Mouse (Mus musculus): Measurements from ENCODE around the gene Ggps1.

Ggps1 gene

DNA sequence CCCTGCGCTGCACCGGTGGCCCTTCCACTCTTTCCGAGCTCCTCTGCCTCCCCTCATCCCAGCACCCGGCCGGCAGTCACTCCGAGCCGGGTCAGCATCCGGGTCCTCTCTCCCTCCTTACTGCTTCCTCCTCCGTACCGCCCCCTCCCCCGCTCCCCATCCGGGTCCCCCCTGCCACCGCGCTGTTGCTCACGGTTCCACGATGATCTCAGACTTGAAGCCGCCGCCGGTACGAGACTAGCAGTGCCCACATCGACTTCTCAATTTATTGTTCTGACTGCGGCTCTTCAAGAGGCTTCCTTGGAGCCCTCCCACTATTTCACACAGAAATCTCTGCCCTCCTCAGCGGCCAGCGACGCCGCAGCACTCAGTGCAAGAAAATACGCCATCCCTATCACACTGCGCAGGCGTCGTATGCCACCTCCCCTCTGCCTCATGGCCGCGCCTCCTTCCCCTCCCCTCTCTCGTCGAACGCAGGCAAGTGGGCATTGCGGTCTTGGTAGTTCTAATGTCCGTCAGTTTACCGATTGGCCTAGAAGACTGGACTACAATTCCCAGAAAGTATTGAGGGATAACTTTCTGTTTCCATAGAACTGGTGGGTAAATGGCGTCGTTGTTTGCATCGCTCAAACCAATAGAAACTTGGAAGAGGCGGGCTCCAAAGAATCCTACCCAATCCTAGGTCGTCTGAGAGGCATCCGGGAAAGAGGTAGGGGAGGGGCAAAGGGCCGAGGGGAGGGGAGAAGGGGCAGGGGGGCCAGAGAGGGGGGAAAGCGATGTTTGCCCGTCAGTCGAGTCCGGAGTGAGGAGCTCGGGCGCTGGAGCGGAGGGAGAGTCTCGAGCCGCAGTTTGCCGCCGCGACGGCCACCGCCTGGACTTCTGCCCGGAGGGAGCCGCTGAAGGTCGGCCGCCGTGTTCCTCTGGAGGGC is at the start of gene Ggps1, which contains the start of gene Arid4b:
Ggps1 (minus strand) TSS at position 476 of the 929 bp plus-strand sequence.
Arid4b (plus strand) TSS at position 220 of the 929 bp plus-strand sequence.
- DNase-seq: peak; percentile 99

DNA sequence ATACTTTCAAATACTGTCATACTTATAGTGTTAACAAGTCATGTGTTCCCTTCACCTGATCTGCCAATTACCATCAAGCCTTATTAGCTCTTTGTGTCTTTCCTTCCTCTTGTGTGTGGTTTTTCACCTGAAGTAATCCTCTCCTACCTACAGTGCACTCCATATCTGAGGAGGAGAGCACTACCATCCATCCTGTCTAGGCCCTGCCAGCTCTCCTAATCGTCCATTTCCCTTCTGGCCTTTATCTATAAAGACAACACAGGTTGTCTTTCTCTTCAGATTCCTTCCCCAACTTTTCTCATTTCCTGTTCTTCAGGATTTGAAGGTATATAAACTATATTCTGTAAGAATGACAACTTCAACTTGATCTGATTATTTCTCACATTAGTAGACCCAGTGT is 47.9 kb upstream of the Ggps1 start:
- DNase-seq: no peak

DNA sequence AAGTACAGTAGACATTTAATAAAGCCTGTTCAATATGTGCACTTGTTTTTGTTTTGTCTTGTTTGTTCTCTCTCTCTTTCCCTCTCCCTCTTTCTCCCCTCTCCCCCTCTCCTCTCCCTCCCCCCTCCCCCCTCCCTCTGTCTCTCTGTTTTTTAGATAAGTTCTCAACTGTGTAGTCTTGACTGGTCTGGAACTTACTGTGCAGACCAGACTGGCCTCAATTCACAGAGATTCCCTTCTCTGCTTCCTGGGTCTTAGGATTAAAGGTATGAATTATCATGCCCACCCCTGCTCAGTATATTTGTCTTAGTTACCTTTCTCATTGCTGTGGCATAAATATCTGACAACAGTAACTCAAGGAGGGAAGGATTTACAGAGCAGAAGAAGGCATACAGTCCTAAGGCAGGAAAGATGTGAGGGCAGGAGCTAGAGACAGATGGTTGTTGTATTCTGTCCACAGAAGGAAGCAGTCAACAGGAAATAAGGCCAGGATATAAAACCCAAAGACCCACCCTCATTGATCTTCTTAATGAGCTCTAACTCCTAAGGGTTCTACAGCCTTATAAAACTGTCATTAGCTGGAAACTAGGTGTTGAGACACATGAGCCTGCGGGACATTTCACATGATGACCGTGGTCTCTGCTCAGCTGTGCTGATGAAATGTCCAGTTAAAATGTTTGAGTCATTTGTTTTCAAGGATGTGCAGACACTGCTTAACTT is 47.0 kb upstream of the Ggps1 start:
- DNase-seq: no peak

DNA sequence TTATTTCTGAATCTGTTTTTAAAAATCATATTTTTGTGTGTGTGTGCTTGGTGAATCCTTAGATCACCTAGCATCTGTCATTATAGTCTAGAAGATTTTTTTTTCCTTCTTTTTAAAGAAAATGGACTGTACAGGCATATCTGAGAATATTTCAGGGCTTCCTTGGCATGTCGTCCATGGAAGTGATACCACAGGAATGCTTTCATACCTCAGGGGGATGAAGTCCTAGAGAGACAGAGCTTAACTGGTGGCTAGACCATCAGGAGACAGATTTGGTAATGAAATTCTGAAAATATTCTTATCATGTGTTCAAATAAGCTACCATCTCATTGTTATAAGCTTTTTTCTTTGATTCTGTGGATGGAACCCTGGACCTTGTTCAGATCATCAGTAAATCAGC is 39.7 kb upstream of the Ggps1 start:
- no peak for DNase-seq

DNA sequence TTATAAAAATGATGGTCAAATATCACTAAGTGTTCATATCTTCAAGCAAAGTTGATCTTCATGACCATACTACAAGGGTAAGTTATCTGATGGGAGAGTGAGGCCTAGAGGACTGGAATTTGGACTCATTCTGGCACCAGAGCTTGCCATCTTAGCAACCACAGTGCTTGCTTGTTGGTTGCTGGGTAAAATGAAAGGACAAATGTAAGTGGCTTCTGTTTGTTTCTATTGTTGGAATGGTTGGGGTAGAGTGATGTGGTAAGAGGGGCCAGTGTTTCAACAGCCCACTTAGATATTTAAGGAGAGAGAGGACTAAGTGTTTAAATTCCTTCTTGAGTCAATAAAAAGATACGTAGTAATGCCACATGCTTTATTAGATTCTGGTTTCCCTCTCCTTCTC is 25.4 kb upstream of the Ggps1 start:
- DNase-seq: no peak

- DNase-seq: no peak
Measured at GRCm38 (mm10) chr13:14075326-14075725, 12.0 kb upstream of the Ggps1 start.

GRCm38 (mm10) chr13:14074371-14074770 is 11.1 kb upstream of the Ggps1 start:
- DNase-seq: no peak

DNA sequence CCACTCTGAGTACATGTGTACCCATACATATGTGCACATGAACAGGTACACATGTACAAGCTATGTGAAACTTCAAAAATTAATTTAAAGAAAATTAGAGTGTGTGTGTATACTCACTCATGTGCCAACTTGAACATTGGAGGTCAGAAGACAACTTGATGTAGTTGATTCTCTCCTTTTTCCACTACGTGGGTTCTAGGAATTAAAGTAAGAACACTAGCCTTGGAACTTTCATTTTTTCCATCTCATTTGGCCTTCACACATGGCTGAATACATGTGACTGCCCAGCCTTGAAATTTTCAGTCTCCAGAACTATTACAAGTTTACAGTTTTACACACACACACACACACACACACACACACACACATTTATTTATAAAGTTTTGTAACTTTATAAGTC is 6.0 kb upstream of the Ggps1 start:
- no peak for DNase-seq

DNA sequence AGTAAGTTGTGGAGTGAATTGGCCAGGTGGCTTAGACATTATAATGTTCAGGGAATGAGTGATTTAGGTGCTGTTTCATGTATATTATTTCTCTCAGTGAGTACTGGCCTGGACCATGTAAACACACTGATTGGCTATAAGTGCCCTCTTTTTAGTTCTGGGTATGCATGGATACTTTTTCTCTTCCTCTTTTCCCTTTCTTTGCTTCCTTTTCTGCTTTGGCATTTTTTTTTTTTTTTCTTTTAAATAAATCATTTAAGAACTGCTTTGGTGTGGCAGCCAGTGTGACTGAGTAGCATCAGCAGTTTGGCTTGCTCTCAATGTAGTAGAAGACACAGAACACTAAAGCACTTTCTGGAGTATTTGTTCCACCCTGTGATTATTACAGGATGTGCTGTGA is 4.7 kb upstream of the Ggps1 start:
- no peak for DNase-seq

DNA sequence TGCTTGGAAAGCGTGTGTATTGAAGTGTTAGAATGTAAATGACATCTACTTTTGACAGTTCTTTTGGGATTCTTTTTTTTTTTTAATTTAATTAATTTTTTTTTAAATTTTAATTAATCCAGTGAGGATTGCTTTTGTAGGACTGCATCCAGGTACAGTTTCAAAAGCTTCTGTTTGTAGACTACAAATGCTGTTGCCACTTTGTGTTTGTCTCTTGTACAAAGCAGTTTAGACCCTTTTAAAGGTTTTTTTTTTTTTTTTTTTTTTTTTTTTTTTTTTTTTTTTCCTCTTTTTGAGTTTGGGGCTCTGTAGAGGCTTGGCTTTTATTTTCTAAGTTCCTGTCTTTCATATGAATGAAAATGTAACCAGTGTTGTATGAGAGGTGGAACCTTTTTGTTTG is 2.4 kb upstream of the Ggps1 start:
- no peak for DNase-seq

DNA sequence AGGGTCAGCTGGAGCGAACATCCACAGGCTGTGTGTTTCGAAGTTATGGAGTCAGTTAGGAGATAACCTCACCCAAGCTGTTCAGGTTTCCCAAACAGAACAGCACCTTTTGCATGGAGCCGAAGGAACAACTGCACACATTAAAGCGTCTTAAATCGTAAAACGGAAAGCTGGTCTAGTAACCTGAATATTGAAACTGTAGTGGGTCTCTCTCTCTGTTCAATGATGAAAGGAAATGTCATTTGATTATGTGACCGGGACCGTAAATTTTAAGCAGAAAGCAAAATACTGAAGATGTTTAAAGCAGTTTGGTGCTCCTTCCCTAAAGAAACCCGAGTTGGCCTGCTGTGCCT is 1.7 kb upstream of the Ggps1 start:
- DNase-seq: no peak

GRCm38 (mm10) chr13:14064341-14065027 is 1.2 kb upstream of the Ggps1 start:
- peak; percentile 18 for DNase-seq

DNA sequence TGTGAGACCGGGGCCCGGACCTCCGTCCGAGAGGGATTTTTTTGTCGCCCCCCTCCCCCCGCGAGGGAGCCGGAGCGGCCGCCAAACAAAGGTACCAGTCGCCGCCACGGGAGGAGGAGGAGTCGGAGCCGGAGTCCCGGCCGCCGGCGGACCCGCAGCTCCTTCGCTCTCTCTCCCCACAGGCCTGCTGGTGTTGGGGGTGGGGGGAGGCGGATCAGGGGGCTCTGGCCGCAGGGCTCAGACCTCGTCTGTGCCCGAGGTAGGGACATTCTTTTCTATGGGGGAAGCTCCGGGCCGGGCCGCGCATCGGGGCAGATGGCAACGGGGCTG is 619 bp upstream of the Ggps1 start:
- DNase-seq: no peak

DNA sequence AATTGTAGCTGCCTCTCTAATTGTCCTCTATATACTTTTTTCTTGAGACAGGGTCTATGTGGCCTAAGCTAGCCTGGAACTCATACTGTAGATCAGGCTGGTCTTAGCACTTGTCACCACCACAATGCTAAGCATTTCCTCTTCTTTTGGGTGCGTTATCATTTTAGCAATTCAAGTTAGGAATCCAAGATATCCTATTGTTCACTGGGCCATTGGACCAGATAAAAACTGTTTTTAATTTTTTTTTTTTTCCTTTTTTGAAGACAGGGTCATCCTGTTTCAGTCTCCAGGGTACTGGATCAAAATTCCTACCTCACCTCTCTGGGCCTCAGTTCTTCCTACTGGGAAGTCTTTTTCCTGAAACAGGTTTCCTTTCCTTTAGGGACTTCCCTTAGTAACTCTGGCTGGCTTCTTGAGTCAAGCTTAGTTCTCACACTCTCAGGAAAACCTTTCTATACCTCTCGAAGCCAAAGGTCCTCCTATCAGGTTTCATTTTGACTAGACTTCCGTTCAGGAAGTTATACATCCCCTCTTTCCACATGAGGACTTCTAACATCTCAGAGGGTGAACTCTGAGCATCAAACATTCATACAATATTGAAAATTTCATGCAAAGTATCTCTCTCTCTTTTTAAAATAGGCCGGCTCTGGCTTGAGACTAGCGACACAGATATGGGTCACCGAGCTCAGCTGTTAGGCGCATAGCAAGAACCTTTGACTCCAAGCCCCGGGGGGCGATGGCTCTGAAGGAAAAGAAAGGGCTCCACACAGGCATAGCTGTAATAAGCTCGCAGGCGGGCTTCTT is 877 bp downstream of the Ggps1 start:
- DNase-seq: no peak

DNA sequence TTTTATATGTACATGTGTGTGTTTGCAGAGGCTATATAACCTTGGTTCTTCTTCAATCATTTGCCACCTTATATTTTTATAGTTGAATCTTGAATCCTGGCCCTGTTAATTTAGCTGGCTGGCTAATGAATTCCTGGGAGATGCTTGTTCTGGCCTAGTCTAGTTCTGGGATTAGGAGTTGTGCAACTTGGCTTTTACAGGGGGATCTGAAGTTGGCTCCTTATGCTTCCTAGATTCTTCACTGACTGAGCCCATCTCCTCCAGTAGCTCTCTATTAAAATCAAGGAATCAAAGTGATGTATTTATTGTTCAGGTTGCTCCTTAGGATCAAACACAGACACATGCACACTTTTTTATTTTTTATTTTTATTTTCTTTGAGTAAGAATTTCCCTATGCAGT is 3.7 kb downstream of the Ggps1 start:
- DNase-seq: no peak

GRCm38 (mm10) chr13:14056801-14057200 is 6.5 kb downstream of the Ggps1 start:
- DNase-seq: no peak

GRCm38 (mm10) chr13:14049878-14050277 is 13.4 kb downstream of the Ggps1 start:
- DNase-seq: no peak

- DNase-seq: no peak
Measured at GRCm38 (mm10) chr13:14044521-14044920, 18.8 kb downstream of the Ggps1 start.

GRCm38 (mm10) chr13:14043851-14044250 is 19.4 kb downstream of the Ggps1 start:
- DNase-seq: no peak

- DNase-seq: no peak
Measured at GRCm38 (mm10) chr13:14040186-14040585, 23.1 kb downstream of the Ggps1 start.

- peak; percentile 93 for DNase-seq
Measured at GRCm38 (mm10) chr13:14039292-14039965, 23.9 kb downstream of the Ggps1 start, which contains the start of gene Tbce. Gene Tbce (minus strand): TSS chr13:14039638.

GRCm38 (mm10) chr13:14038911-14039291 is 24.4 kb downstream of the Ggps1 start:
- DNase-seq: no peak
